Mouse (Mus musculus) brown adipose tissue, adult 24 weeks (tissue): Measurements from ENCODE around the gene Gm21319. TPM values are rescaled to one million over a fixed set of nuclear protein-coding genes. Genes with fewer than 3 reads are reported as not detected.
"Not testable (repeated sequence)": the region's sequence is repeated elsewhere in the genome, so short reads cannot be mapped to it uniquely, and the experiment has no call there.

Source experiments
- H3K27ac ChIP-seq: fragments of 200-500 bp; replicated peaks from 2 replicates; pipeline ENCODE4 v1.5.1; 2012; ENCODE audit warnings: low read depth, mild to moderate bottlenecking, low read length
- H3K4me1 ChIP-seq: fragments of 200-500 bp; 2 replicates; pipeline ENCODE4 v1.6.1; 2012; ENCODE audit warnings: low read length, mixed read lengths; ENCODE audit not compliant: control insufficient read depth, insufficient read depth, insufficient read length
- H3K4me3 ChIP-seq: fragments of 200-500 bp; 2 replicates; pipeline ENCODE4 v1.5.1; 2012; ENCODE audit warnings: low read depth, mild to moderate bottlenecking, low read length, moderate library complexity; ENCODE audit not compliant: insufficient read depth
- polyA plus RNA-seq: library from polyadenylated mRNA; stranded (reverse); fragments of >200 nt; gene quantifications from 2 replicates; pipeline ENCODE4 v1.2.4, GENCODE M21; 2012; ENCODE audit not compliant: missing spikeins, insufficient read depth, insufficient read length

Gene Gm21319
- not detected in 2 replicates for polyA plus RNA-seq

- not testable (repeated sequence) for H3K4me3 ChIP-seq, H3K27ac ChIP-seq, H3K4me1 ChIP-seq
These were observed at the start of gene Gm21319 for GRCm38 (mm10) chr12:87775655-87776054. Gene Gm21319, minus strand, starts transcription at chr12:87775755.

GRCm38 (mm10) chr12:87816277-87816676 lies 40.7 kb upstream of the Gm21319 start, which contains the start of gene BB287469:
Gene BB287469, plus strand, starts transcription at chr12:87816577.
- H3K4me3 ChIP-seq, H3K4me1 ChIP-seq, H3K27ac ChIP-seq: not testable (repeated sequence)

DNA sequence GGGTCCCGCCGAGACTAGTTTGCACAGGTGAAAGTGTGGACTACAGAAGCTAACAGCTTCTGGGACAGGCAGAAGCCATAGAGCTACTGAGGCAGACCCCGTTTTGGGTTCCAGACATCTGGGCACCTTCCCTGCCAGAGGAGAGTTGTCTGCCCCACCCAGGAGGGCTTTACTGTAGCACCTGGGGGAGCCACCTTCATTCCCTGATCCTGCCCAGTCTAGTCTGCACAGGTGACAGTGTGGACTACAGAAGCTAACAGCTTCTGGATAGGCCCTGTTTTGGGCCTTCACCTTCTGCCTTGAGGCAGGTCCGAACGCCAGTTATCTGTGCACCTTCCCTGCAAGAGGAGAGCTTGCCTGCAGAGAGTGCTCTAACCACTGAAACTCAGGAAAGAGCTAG lies 22.4 kb upstream of the Gm21319 start:
- not testable (repeated sequence) for H3K4me1 ChIP-seq, H3K27ac ChIP-seq, H3K4me3 ChIP-seq

GRCm38 (mm10) chr12:87795212-87795611 lies 19.7 kb upstream of the Gm21319 start, which contains the start of gene Gm21936:
Gene Gm21936, plus strand, starts transcription at chr12:87795512.
- H3K4me3 ChIP-seq, H3K27ac ChIP-seq, H3K4me1 ChIP-seq: not testable (repeated sequence)

Other genes starting within 250 kb of the Gm21319 start
- not detected in 2 replicates for gene Oog1, start 173.1 kb downstream of the Gm21319 start, polyA plus RNA-seq
- gene Gm4027, start 156.9 kb downstream of the Gm21319 start, polyA plus RNA-seq: not detected in 2 replicates
- not detected in 2 replicates for gene Gm16381, start 131.1 kb downstream of the Gm21319 start, polyA plus RNA-seq
- not detected in 2 replicates for gene Gm21936, start 19.8 kb upstream of the Gm21319 start, polyA plus RNA-seq
- gene BB287469, start 40.8 kb upstream of the Gm21319 start, polyA plus RNA-seq: not detected in 2 replicates
- gene Gm2001, start 66.6 kb upstream of the Gm21319 start, polyA plus RNA-seq: not detected in 2 replicates
- not detected in 2 replicates for gene Gm2016, start 98.3 kb upstream of the Gm21319 start, polyA plus RNA-seq
- not detected in 2 replicates for gene Gm2022, start 119.6 kb upstream of the Gm21319 start, polyA plus RNA-seq
- gene Gm2035, start 144.1 kb upstream of the Gm21319 start, polyA plus RNA-seq: not detected in 2 replicates
- not detected in 2 replicates for gene Gm2042, start 178.3 kb upstream of the Gm21319 start, polyA plus RNA-seq
- gene Gm2075, start 236.1 kb upstream of the Gm21319 start, polyA plus RNA-seq: not detected in 2 replicates
- gene Gm6803, start 243.0 kb upstream of the Gm21319 start, polyA plus RNA-seq: not detected in 2 replicates